Mouse (Mus musculus) gastrocnemius, postnatal 4 days (tissue): ENCODE results near the gene Unc93a2. TPM values are rescaled to one million over a fixed set of nuclear protein-coding genes. Genes with fewer than 3 reads are reported as not detected.

Source experiments
- total RNA-seq, 2 experiments: library from RNA; stranded (reverse); gene quantifications; 2 replicates each; pipeline ENCODE4 v1.2.3; 2021

The Unc93a2 gene
- total RNA-seq, 2 experiments from 2014 or later: 0.39 to 0.52 TPM

Other genes with a start within 250 kb of the Unc93a2 start
- 10 to 100 TPM; 37.9 to 43.0 TPM for gene Rps6ka2, start 215.3 kb downstream of the Unc93a2 start, total RNA-seq
- gene Tcp10a, start 60.8 kb downstream of the Unc93a2 start, total RNA-seq: not detected
- not detected for gene Ttll2, start 32.8 kb downstream of the Unc93a2 start, total RNA-seq
- gene Gm49630, start 13.5 kb downstream of the Unc93a2 start, total RNA-seq: not detected